Mouse (Mus musculus) neural tube, embryonic 12.5 days (tissue): ENCODE results near the gene Zfp296. TPM values are rescaled to one million over a fixed set of nuclear protein-coding genes. Genes with fewer than 3 reads are reported as not detected.
A peak's percentile ranks its signal among the peaks of the same experiment; 100 is the strongest.

Experiments used
- ATAC-seq: fragments of 200-750 bp; cut with Nextera tagmentation; 2 replicates; pipeline ENCODE4 v1.8.0; 2017; ENCODE audit warnings: low read depth, mild to moderate bottlenecking, moderate TSS enrichment, moderate library complexity; ENCODE audit not compliant: low FRiP score
- H3K27ac ChIP-seq: fragments of 300-500 bp; sonication (generic); 2 replicates; pipeline ENCODE4 v1.5.1; 2016
- H3K27me3 ChIP-seq: fragments of 300-500 bp; sonication (generic); replicated peaks from 2 replicates; pipeline ENCODE4 v1.6.1; 2016; ENCODE audit warnings: mild to moderate bottlenecking
- H3K36me3 ChIP-seq: fragments of 300-500 bp; sonication (generic); 2 replicates; pipeline ENCODE4 v1.6.1; 2016; ENCODE audit warnings: mild to moderate bottlenecking
- H3K4me1 ChIP-seq: fragments of 300-500 bp; sonication (generic); 2 replicates; pipeline ENCODE4 v1.6.1; 2016
- H3K4me2 ChIP-seq: fragments of 300-500 bp; sonication (generic); replicated peaks from 2 replicates; pipeline ENCODE4 v1.6.1; 2016; ENCODE audit warnings: mild to moderate bottlenecking
- H3K4me3 ChIP-seq: fragments of 300-500 bp; sonication (generic); 2 replicates; pipeline ENCODE4 v1.5.1; 2016
- H3K9ac ChIP-seq: fragments of 300-500 bp; sonication (generic); 2 replicates; pipeline ENCODE4 v1.6.1; 2016; ENCODE audit warnings: mild to moderate bottlenecking
- H3K9me3 ChIP-seq: fragments of 300-500 bp; sonication (generic); 2 replicates; pipeline ENCODE4 v1.6.1; 2016; ENCODE audit warnings: mild to moderate bottlenecking
- WGBS: fragments of 180-500 bp; shearing (Covaris S2); methylation state at CpG from one replicate; pipeline ENCODE4 v1.1.7; 2016; 5-methylcytosine and 5-hydroxymethylcytosine counted together
- polyA plus RNA-seq: library from polyadenylated mRNA; unstranded; fragments of >200 nt; fragmentation: Nextera tagmentation; extraction: Ambion mirVana; gene quantifications from 2 replicates; pipeline ENCODE4 v1.2.1, GENCODE M21; 2016

The Zfp296 gene
- polyA plus RNA-seq, 1 experiment from 2014 or later, result 0.30 TPM

DNA sequence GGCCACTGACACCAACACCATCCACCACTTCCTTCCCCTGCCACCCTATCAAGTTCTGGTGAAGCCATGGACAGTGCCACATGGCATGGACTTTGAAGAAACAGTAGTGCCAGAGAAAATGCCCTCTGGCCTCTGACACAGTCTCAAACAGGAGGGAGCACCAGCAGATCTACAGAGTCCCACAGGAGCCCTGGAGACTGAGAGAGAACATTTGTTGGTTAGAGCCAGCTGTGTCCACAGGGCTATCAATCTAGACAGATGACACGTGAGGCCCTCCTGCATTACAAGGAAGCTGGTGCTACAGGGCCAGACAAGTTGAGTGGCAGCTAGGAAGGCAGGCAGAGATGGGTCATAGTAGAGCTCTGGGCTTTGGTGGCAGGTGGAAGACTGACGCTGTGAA lies 24.6 kb upstream of the Zfp296 start:
- Histone ChIP-seq H3K4me1 (peaks cover 33% of the 10 kb centered on the region; the same call in 1 of the 2 replicates), H3K27ac (no peak overlapping the region), H3K9me3 (no peaks in the 10 kb centered on the region), H3K4me2 (no peak overlapping the region), H3K9ac (no peak overlapping the region), H3K27me3 (no peaks in the 10 kb centered on the region), H3K4me3 (no peak overlapping the region), H3K36me3 (peaks cover 33% of the 10 kb centered on the region)
- ATAC-seq, result 0 out of 2 replicates have a peak, but pooled peaks have one; percentile 17
- WGBS, result 60% methylated on average over 2 of the region's 2 CpGs

DNA sequence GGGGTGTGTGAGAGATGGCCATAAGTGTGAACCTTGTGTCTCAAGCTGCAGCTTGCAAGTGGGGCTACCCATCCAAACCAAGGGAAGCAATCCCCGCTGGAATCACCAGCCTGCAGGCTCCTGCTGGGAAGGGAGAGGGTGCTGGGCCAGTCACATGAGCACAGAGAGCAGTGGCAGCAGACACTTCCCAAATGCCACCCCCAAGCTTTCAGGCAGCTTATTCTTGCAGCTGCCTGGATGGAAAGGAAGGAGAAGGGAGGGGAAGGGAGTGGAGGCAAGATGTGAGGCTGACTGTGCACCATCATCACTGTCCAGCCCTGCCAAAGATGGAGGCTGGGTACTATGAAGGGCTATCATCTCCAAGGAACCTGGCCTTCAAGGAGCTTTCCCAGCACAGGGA lies 22.9 kb upstream of the Zfp296 start:
- WGBS, result 89% methylated on average over 1 of the region's 1 CpGs
- no peak for ATAC-seq

DNA sequence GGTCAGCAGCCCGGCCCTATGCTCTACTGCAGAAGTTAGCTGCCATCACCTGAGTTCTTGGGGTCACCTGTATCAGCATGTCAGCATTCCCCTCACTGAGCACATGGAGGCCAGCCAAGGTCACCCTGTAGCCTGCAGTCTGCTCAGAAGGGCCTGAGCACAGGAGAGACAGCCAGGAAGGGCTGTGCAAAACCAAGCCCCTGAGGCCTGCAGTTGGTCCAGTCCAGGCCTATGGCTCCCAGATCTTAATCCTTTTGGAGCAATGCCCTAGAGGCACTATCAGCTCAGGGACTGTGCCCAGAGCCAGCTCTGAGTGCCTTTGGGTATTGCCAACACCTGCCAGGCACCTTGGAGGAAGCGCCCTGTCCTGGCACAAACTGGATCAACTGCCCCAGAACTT lies 20.0 kb upstream of the Zfp296 start:
- Histone ChIP-seq H3K4me2 (no peak overlapping the region), H3K4me1 (peaks cover 57% of the 10 kb centered on the region), H3K9me3 (no peaks in the 10 kb centered on the region), H3K27me3 (no peaks in the 10 kb centered on the region), H3K4me3 (no peak overlapping the region), H3K9ac (no peak overlapping the region), H3K27ac (no peak overlapping the region), H3K36me3 (peaks cover 41% of the 10 kb centered on the region)
- ATAC-seq, result no peak
- WGBS, result 91% methylated on average over 2 of the region's 2 CpGs

More for the DNA sequence above, 22.9 kb upstream of the Zfp296 start:
- Histone ChIP-seq H3K4me1 (peaks cover 40% of the 10 kb centered on the region), H3K9ac (no peak overlapping the region), H3K27ac (no peak overlapping the region), H3K4me2 (no peak overlapping the region), H3K4me3 (no peak overlapping the region), H3K27me3 (no peaks in the 10 kb centered on the region), H3K36me3 (peaks cover 42% of the 10 kb centered on the region), H3K9me3 (no peaks in the 10 kb centered on the region)

DNA sequence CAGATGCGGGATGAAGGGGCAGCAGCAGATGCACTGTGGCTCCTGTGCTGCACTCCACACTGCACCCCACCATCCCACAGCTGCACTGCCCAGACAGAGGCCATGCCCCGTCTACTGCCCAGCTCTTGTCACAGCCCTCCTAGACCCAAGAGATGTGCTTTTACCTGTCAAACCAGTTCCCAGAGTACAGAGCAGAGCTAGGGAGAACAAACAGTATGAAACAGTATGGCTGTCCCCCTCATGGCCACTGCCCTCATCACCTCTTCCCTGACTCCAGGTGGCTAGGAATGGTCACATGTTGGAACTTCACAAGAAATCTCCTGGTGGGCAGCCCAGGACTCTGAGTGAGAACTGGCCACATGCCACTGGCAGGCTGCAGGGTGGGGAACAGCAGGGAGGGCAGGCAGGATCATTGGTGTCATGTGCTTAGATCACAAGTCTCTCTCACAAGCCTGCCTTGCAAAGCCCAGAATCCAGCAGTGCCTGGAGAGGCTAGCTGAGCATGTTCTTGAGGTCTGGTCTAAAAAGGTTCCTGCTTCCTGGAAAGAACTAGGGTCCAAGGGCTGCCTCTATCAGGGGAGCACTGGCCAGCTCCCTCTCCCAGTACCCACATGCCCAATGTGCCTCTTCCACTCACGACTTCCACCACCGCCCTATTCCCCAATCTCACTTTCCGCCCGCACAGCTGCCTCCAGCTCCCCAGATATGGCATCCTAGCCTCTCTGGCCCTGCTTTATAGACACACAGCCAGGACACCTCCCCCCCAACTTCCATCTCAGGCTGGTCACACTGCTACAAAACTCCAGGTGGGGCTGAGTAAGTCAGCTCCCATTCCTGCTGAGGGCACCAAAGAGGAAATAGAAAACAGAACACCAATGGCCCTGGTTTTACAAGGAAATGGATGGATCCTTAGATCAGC lies 18.8 kb upstream of the Zfp296 start:
- Histone ChIP-seq H3K27ac (no peak overlapping the region), H3K4me1 (peaks cover 50% of the 10 kb centered on the region), H3K9ac (peak overlapping the region; percentile 29; the same call in 1 of the 2 replicates), H3K36me3 (peaks cover 35% of the 10 kb centered on the region), H3K4me2 (peak overlapping the region; percentile 99; the same call in 1 of the 2 replicates), H3K27me3 (no peaks in the 10 kb centered on the region), H3K4me3 (no peak overlapping the region), H3K9me3 (no peaks in the 10 kb centered on the region)
- 97% methylated on average over 6 of the region's 6 CpGs for WGBS
- ATAC-seq, result no peak

DNA sequence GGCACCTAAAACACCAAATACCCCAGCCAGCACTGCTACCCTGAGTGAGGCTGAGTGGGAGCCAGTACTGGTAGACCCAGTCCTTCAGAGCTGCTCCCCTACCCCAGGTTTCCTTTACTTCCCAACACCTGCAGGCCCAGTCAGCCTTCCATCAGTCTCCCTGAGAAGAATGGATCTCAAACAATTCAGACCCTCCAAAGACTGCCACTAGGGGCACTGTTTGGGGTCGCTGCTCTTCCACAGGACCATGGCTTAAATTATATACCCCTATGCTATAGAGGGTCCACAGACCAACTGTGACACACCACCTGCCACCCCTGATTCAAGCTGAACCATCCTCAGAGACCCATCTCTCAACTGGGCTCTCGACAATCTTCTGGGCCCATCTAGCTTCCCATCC lies 18.1 kb upstream of the Zfp296 start:
- WGBS, result 35% methylated on average over 2 of the region's 2 CpGs
- peak overlapping the region; percentile 99 for H3K4me2 ChIP-seq
- H3K4me3 ChIP-seq, result no peak overlapping the region
- H3K36me3 ChIP-seq, result peaks cover 28% of the 10 kb centered on the region
- H3K9me3 ChIP-seq, result no peaks in the 10 kb centered on the region
- no peaks in the 10 kb centered on the region for H3K27me3 ChIP-seq
- H3K9ac ChIP-seq, result peak overlapping the region; percentile 29; the same call in 1 of the 2 replicates
- H3K4me1 ChIP-seq, result peaks cover 48% of the 10 kb centered on the region
- ATAC-seq, result no peak
- H3K27ac ChIP-seq, result no peak overlapping the region

DNA sequence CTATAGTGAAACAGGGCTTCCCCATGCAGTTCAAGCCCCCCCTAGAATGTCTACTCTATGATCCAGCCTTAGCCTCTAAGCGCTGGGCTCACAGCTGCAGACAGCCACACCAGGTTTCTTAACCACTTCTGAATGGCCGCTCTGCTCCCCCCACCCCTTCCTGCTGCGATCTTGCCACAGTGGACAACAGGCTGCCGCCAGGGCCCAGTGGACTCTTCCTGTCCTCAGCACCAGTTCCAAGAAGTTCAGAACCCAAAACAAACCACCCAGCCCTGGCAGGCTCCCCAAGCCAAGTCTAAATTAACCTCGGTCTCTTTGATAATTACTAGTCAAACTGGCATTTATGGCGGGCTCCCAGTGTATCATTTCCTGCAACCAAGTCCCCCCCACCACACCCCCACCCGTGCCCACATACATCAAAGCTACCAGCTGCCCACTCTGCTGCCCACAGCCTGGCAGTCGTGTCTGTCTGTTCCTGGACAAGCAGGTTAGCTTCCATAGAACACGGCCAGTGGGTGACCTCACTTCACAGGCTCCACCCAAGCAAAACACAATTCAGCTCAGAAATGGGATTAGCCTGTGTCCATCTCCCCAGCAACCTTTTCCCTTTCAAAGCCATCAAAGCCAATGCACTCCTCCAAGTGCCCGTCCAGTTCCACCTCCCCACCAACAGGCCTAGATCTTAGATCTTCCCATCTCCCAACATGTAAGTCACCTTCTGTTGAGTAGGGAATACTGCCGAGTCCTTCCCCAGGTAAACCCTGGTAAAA lies 16.4 kb upstream of the Zfp296 start:
- 27% methylated on average over 11 of the region's 11 CpGs for WGBS
- H3K9me3 ChIP-seq, result peaks cover 4% of the 10 kb centered on the region; the same call in 1 of the 2 replicates
- peak overlapping the region; percentile 99 for H3K4me2 ChIP-seq
- no peak for ATAC-seq
- H3K27me3 ChIP-seq, result no peaks in the 10 kb centered on the region
- H3K9ac ChIP-seq, result peak overlapping the region; percentile 92
- H3K4me1 ChIP-seq, result peaks cover 40% of the 10 kb centered on the region
- H3K4me3 ChIP-seq, result peak overlapping the region; percentile 80
- peaks cover 32% of the 10 kb centered on the region for H3K36me3 ChIP-seq
- H3K27ac ChIP-seq, result no peak overlapping the region

DNA sequence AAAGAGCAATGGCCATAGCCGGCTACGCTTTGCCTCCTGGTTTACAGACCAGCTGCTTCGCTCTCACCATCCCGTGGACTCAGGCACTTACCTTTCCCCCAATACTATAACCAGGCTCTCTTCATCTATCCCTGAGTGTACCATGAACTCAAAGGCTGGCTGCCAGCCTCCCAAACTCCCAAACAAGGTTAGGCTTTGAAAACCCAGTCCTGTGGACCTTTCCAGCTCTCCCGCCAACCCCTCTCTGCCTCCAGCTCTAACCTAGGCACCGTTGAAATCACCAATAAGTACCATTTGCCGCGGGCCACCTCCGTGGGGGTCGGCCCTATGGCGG lies 15.7 kb upstream of the Zfp296 start:
- Histone ChIP-seq H3K4me3 (peak overlapping the region; percentile 80), H3K4me1 (peaks cover 40% of the 10 kb centered on the region), H3K27ac (peak overlapping the region; percentile 63; the same call in 1 of the 2 replicates), H3K27me3 (no peaks in the 10 kb centered on the region), H3K9me3 (peaks cover 4% of the 10 kb centered on the region; the same call in 1 of the 2 replicates), H3K9ac (peak overlapping the region; percentile 92), H3K4me2 (peak overlapping the region; percentile 99), H3K36me3 (peaks cover 35% of the 10 kb centered on the region)
- ATAC-seq, result no peak
- WGBS, result 2% methylated on average over 11 of the region's 11 CpGs

DNA sequence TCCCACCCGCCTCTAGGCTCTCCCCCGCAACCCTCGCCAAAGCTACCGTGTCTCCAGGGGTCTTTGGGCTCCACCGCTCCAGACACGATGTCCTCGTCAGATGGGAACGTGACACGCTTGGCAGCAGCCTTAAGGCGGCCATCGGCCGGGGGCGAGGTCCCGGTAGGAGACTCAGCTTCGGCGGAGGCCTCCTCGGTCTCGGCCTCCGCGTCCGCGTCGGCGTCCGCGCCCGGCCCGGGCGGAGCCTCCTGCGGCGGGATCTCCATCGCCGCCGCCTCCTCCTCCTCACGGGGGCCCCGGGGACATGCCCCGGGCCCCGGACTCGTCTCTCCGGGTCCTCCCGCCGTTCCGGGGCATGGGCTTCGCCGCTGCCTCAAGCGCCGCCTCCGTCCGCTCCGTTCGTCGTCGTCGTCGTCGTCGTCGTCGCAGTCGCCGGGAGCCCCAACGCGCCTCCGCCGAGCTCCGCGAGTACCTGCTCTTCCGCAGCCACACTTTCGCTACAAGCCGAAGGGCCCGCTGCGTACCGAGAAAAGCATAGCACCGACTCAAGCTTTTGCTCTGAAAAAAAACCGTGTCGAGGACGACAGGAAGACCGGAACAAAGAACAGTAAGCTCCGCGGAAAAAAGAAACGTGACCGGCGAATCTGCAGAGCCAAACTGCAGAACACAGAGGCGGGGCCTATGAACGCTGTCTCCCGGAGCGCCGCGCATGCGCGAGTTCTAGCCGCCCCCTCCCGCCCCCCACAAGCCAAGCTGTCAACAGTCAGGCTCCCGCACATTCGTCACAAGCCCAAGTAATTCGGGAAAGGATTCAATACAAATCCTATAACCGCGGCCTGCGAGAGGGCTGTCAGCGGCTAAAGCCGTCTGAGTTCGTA lies 15.1 kb upstream of the Zfp296 start:
- Histone ChIP-seq H3K4me1 (peaks cover 40% of the 10 kb centered on the region), H3K4me3 (peak overlapping the region; percentile 80), H3K27ac (peak overlapping the region; percentile 63), H3K4me2 (peak overlapping the region; percentile 99), H3K36me3 (peaks cover 34% of the 10 kb centered on the region), H3K9me3 (peaks cover 4% of the 10 kb centered on the region; the same call in 1 of the 2 replicates), H3K27me3 (no peaks in the 10 kb centered on the region), H3K9ac (peak overlapping the region; percentile 92)
- ATAC-seq, result peak; percentile 86
- WGBS, result under 1% methylated on average over 102 of the region's 102 CpGs

DNA sequence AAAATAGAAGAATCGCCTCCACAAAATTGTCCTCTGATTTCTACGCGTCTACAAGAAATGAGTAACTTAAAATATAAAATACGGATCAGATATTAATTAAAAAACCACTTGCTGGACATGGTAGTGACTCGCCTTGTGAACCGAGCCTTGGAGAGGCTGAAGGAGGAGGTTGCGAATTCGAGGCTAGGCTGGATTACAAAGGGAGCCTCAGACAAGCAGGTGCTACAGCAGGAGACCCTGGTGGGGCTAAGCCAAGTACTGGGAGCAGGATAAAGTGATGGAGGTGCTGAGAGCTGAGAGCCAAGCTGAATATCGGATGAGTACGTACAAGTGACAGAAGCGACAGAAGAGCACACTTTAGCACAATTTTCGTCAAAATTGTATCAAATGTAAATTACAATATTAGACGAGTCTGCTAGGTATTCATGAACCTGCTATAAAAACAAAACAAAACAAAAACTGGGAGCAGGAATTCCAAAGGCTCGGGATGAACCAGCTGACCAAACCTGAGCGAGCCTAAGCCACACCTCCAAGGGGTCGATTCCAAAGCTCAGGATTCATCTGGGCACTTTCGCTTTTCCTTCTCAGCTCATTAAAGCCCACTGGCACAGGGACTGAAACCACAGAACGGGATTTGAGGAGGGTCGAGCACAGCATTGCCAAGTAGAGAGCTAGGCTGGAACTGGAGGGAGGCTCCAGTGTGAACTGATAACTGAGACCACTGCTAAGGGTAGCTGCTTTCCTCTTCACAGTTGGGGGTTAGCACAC lies 14.3 kb upstream of the Zfp296 start, which contains the start of gene Ppp1r37:
Gene Ppp1r37, minus strand, starts transcription at position 434 of the 768 bp plus-strand sequence.
- WGBS, result 4% methylated on average over 19 of the region's 19 CpGs
- peak within 1 kb of the TSS; percentile 99 for H3K4me2 ChIP-seq
- peaks cover 32% of the 10 kb centered on the region for H3K36me3 ChIP-seq
- peak; percentile 59 for ATAC-seq
- peaks cover 4% of the 10 kb centered on the region; the same call in 1 of the 2 replicates for H3K9me3 ChIP-seq
- peak within 1 kb of the TSS; percentile 80 for H3K4me3 ChIP-seq
- no peaks in the 10 kb centered on the region for H3K27me3 ChIP-seq
- peaks cover 40% of the 10 kb centered on the region for H3K4me1 ChIP-seq
- H3K9ac ChIP-seq, result peak within 1 kb of the TSS; percentile 92
- H3K27ac ChIP-seq, result peak within 1 kb of the TSS; percentile 63

DNA sequence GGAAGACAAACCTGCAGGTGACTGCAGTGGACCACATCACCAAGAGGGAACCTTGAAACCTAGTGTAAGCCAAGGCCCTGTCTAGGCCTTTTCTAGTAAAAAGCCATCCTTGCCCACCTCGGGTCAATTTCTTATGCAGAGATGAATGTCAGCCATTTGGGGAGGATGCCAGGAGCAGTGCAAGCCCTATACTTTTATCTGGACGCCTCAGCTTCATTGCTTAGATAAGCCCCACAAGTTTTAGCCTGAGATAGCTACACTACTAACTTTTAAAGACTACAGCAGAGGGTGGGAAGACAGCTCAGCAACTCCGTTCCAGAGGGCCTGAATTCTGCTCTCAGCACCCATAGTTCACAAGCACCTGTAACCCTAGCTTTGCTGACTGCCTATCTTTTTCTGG lies 13.2 kb upstream of the Zfp296 start:
- H3K9me3 ChIP-seq, result peaks cover 4% of the 10 kb centered on the region; the same call in 1 of the 2 replicates
- no peaks in the 10 kb centered on the region for H3K27me3 ChIP-seq
- peaks cover 32% of the 10 kb centered on the region for H3K4me1 ChIP-seq
- no peak overlapping the region for H3K9ac ChIP-seq
- H3K4me2 ChIP-seq, result 0 out of 2 replicates have a peak overlapping the region, but pooled peaks have one; percentile 99
- WGBS, result 90% methylated on average over 3 of the region's 3 CpGs
- no peak overlapping the region for H3K4me3 ChIP-seq
- no peak for ATAC-seq
- peaks cover 30% of the 10 kb centered on the region for H3K36me3 ChIP-seq
- H3K27ac ChIP-seq, result no peak overlapping the region

DNA sequence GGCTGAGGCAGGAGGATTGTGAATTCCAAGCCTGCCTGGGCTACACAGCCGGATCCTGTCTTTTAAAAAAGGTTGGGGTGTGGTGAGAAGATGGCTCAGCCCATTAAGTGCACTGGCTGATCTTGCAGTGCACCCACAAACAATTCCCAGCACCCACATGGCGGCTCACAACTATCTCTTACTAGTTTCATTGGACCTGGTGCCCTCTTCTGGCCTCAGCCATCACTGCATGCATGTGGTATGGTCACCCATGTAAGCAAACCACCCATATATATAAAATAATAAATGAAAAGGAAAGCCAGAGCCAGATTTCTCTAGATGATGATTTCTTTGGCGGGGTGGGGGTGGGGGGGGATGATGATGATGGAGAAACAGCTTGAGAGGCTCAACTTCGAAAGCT lies 12.6 kb upstream of the Zfp296 start:
- peaks cover 4% of the 10 kb centered on the region; the same call in 1 of the 2 replicates for H3K9me3 ChIP-seq
- peaks cover 34% of the 10 kb centered on the region for H3K36me3 ChIP-seq
- ATAC-seq, result no peak
- H3K4me2 ChIP-seq, result no peak overlapping the region
- peaks cover 26% of the 10 kb centered on the region for H3K4me1 ChIP-seq
- H3K4me3 ChIP-seq, result no peak overlapping the region
- H3K27me3 ChIP-seq, result no peaks in the 10 kb centered on the region
- H3K9ac ChIP-seq, result no peak overlapping the region
- H3K27ac ChIP-seq, result no peak overlapping the region
- 86% methylated on average over 4 of the region's 4 CpGs for WGBS
